Mouse (Mus musculus) heart, adult 2 months (tissue): Measurements from ENCODE around the gene Gm49510.

ENCODE experiments used
- CTCF ChIP-seq: fragments of 200-600 bp; IDR thresholded peaks from 2 replicates; pipeline ENCODE4 v1.8.1; 2022; ENCODE audit warnings: antibody characterized with exemption, mild to moderate bottlenecking, moderate library complexity
- EP300 ChIP-seq: fragments of 200-500 bp; IDR thresholded peaks from 2 replicates; pipeline ENCODE4 v1.6.1; 2011; ENCODE audit warnings: low read depth, low read length, control low read depth; ENCODE audit not compliant: insufficient read depth
- POLR2A ChIP-seq: fragments of 200-500 bp; IDR thresholded peaks from 2 replicates; pipeline ENCODE4 v1.6.1; 2011; ENCODE audit warnings: mild to moderate bottlenecking, low read depth, low read length, control low read depth; ENCODE audit not compliant: insufficient read depth

DNA sequence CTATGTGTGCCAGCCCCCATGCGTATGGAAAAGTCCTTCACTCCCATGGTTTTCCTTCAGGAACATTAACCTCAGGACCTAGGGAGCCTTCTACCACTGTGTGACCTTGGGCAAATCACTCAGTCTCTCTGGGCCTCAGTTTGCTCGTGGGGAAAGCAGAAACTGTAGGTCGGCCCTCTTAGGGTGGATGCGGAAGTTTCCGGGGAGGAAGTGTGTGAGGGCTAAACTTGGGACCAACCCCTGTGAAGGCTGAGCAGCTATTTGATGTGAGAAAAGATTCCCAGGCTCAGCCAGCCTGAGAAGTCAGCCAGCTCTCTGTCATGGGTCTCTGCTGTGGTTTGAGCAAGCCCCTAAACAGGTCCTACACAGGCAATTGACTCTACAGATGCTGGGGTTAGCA is 37.2 kb upstream of the Gm49510 start:
- TF ChIP-seq POLR2A (no peak), EP300 (no peak), CTCF (no peak)
